Mouse (Mus musculus) thymus, adult 2 months (tissue): Measurements from ENCODE around the gene Prpf19.

Source experiments
- CTCF ChIP-seq: fragments of 200-500 bp; IDR thresholded peaks from 2 replicates; pipeline ENCODE4 v1.5.1; 2012; ENCODE audit warnings: mild to moderate bottlenecking, control low read depth, low read length, moderate library complexity, borderline replicate concordance; ENCODE audit not compliant: control insufficient read depth, poor library complexity, insufficient read depth; ENCODE audit errors: extremely low read depth
- POLR2A ChIP-seq: fragments of 200-500 bp; IDR thresholded peaks from 2 replicates; pipeline ENCODE4 v1.6.1; 2012; ENCODE audit warnings: mild to moderate bottlenecking, low read length, control low read depth, moderate library complexity; ENCODE audit not compliant: control insufficient read depth, poor library complexity, insufficient read depth; ENCODE audit errors: extremely low read depth

DNA sequence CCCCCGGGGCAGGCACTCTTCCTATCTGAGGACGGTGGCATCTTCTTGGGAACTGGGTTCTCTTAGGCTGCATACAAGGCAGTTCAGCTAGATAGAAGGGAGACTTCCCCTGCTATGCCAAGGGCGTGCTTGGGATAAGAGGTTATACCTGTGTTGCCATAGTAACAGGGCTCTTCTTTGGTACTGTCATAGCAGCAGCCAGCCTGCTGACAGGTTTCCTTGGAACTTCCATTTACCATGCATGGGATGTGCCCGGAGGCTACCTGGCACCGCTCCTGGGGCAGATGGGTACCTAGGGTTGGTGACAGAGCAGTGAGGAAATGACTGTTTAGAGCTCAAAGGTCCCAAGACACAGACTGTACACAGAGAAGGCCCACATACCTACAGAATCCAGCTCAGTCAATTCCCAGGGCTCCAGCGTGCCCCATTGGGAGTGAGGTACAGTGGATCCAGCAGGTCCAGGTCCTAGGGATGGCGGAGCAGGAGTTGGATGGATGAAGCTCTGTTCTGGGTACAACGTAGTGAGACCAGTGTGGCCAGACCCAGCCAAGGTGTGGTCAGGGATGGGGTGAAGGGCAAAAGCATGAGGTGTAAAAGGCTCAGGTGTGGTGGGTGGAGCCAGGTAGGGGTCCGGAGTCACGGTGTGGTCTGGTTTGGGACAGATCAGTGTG lies 23.4 kb downstream of the Prpf19 start:
- TF ChIP-seq CTCF (no peak), POLR2A (no peak)
